Mouse (Mus musculus): Measurements from ENCODE around the gene Slc7a10.
"Not testable (repeated sequence)": the region's sequence is repeated elsewhere in the genome, so short reads cannot be mapped to it uniquely, and the experiment has no call there.

Slc7a10 gene

GRCm38 (mm10) chr7:35237935-35238334 lies 51.8 kb downstream of the Slc7a10 start:
- DNase-seq (ENCODE audit: extremely low read depth, low read depth): not testable (repeated sequence)

All from MEL-GATA-1-ER (cell line).